Mouse (Mus musculus) left cerebral cortex, postnatal 14 days (tissue): ENCODE data around the gene Traf7. TPM values are rescaled to one million over a fixed set of nuclear protein-coding genes. Genes with fewer than 3 reads are reported as not detected.

Experiments used
- DNase-seq, 2 experiments: peaks; one replicate each; pipeline ENCODE4 v3.0.0; 2021 to 2022; ENCODE audit warnings: low spot score in 2 of 2, mixed read lengths in 1 of 2
- intact Hi-C: fragments of 180-260 bp; cut with DNase I; formaldehyde crosslinking; loops from one replicate; pipeline ENCODE4 v1.15.1; 2025
- total RNA-seq, 2 experiments: library from RNA; stranded (reverse); gene quantifications; 2 replicates each; pipeline ENCODE4 v1.2.3; 2021

Gene Traf7
- total RNA-seq, 2 experiments from 2014 or later = 86.8 to 91.7 TPM

GRCm38 (mm10) chr17:24514270-24515257 is 13.2 kb downstream of the Traf7 start:
- intact Hi-C loops = loop anchor here (5.0 kb wide), 1 partner anchor 37 kb away; the partner anchor contains the start of gene Mlst8

GRCm38 (mm10) chr17:24513609-24514008 is 14.1 kb downstream of the Traf7 start:
- intact Hi-C loops = loop anchor here (5.0 kb wide), 1 partner anchor 36 kb away; the partner anchor contains the start of gene Mlst8

More at GRCm38 (mm10) chr17:24514270-24515257, 13.2 kb downstream of the Traf7 start:
- DNase-seq = no peak

GRCm38 (mm10) chr17:24507806-24508460 is 19.8 kb downstream of the Traf7 start:
- intact Hi-C loops = no loop called here
- DNase-seq = no peak

More at GRCm38 (mm10) chr17:24513609-24514008, 14.1 kb downstream of the Traf7 start:
- DNase-seq = peak; percentile 73 to 78

GRCm38 (mm10) chr17:24507129-24507664 is 20.5 kb downstream of the Traf7 start:
- no peak for DNase-seq

GRCm38 (mm10) chr17:24506332-24507070 is 21.2 kb downstream of the Traf7 start:
- intact Hi-C loops = no loop called here
- peak; percentile 57 to 75 for DNase-seq

More at GRCm38 (mm10) chr17:24507129-24507664, 20.5 kb downstream of the Traf7 start:
- intact Hi-C loops = no loop called here

GRCm38 (mm10) chr17:24505286-24505955 is 22.3 kb downstream of the Traf7 start:
- intact Hi-C loops = no loop called here
- DNase-seq = no peak

GRCm38 (mm10) chr17:24504085-24504484 is 23.7 kb downstream of the Traf7 start:
- DNase-seq = no peak
- intact Hi-C loops = no loop called here

GRCm38 (mm10) chr17:24502208-24502607 is 25.5 kb downstream of the Traf7 start:
- no peak for DNase-seq
- intact Hi-C loops = no loop called here

- intact Hi-C loops = no loop called here
- DNase-seq = no peak
Observed at GRCm38 (mm10) chr17:24496026-24496425, 31.7 kb downstream of the Traf7 start.

GRCm38 (mm10) chr17:24495443-24495842 is 32.3 kb downstream of the Traf7 start:
- DNase-seq = peak; percentile 64 to 68
- intact Hi-C loops = no loop called here

GRCm38 (mm10) chr17:24494627-24495335 is 33.0 kb downstream of the Traf7 start:
- peak; percentile 68 to 71 for DNase-seq
- intact Hi-C loops = no loop called here

GRCm38 (mm10) chr17:24490399-24490798 is 37.3 kb downstream of the Traf7 start:
- intact Hi-C loops = no loop called here
- DNase-seq = peak; percentile 52 to 68

GRCm38 (mm10) chr17:24489265-24490030 is 38.3 kb downstream of the Traf7 start:
- DNase-seq = no peak
- intact Hi-C loops = no loop called here

- intact Hi-C loops = no loop called here
- DNase-seq = peak in 1 of 2 experiments; percentile 50
Observed at GRCm38 (mm10) chr17:24488662-24489264, 39.0 kb downstream of the Traf7 start.

GRCm38 (mm10) chr17:24488186-24488661 is 39.5 kb downstream of the Traf7 start, which contains the start of gene Caskin1:
TSS of gene Caskin1 (plus strand) at chr17:24488601.
- DNase-seq = peak; percentile 62 to 84
- intact Hi-C loops = no loop called here

- intact Hi-C loops = no loop called here
- DNase-seq = peak; percentile 56 to 76
Observed at GRCm38 (mm10) chr17:24485090-24485860, 42.5 kb downstream of the Traf7 start.
